Mouse (Mus musculus) embryo, embryonic 10.5 days (tissue): ENCODE measurements around the gene Fam117a.

Experiments
- DNase-seq: peaks from one replicate; pipeline ENCODE4 v3.0.0-alpha.2; 2015; ENCODE audit warnings: low spot score

Fam117a gene

DNA sequence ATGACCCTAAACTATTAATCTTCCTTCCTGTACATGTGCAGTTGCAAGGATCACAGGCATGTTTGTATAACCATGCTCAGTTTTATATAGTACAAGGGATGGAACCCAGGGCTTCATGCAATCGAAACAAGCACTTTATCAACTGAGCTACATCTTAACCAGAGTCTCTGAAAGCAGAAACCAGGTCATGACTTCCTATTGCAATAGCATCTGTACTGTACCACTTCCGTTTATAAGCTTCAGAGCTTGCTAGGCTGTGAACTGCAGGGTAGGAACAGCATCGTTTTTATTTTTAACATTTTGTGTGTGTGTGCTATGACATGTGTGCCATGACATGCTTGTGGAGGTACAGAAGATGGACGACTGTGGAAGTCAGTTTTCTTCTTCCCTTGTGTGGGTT, 3.6 kb upstream of the Fam117a start:
- DNase-seq = no peak

DNA sequence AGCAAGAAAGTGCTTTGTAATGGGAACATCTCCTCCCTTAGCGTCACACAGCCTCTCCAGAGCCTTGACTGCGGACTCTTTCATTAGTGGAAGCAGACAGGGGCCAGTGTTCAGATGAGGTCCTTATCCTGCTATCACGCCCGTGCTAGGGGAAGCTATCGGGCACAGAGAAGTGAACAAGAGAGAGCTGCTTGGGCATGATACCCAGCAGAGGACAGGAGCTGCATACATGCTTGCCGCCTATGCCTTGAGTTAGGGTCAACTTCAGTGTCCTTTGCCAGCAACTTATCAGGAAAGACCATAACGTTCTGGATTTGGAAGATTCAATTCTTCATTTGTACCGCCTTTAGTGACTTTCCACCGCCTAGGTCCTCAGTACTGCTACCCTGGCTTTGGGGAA, 3.0 kb upstream of the Fam117a start:
- no peak for DNase-seq

GRCm38 (mm10) chr11:95334448-95335060, 2.3 kb upstream of the Fam117a start:
- no peak for DNase-seq

- DNase-seq = peak; percentile 88
These were observed 453 bp downstream of the Fam117a start for GRCm38 (mm10) chr11:95337129-95337813.

- DNase-seq = no peak
These were observed 1.1 kb downstream of the Fam117a start for GRCm38 (mm10) chr11:95337846-95338342.

GRCm38 (mm10) chr11:95339471-95340021, 2.7 kb downstream of the Fam117a start:
- DNase-seq = peak; percentile 61

- DNase-seq = no peak
These were observed 3.4 kb downstream of the Fam117a start for GRCm38 (mm10) chr11:95340259-95340658.

- no peak for DNase-seq
These were observed 3.8 kb downstream of the Fam117a start for GRCm38 (mm10) chr11:95340664-95341063.

GRCm38 (mm10) chr11:95343180-95343579, 6.4 kb downstream of the Fam117a start:
- no peak for DNase-seq

DNA sequence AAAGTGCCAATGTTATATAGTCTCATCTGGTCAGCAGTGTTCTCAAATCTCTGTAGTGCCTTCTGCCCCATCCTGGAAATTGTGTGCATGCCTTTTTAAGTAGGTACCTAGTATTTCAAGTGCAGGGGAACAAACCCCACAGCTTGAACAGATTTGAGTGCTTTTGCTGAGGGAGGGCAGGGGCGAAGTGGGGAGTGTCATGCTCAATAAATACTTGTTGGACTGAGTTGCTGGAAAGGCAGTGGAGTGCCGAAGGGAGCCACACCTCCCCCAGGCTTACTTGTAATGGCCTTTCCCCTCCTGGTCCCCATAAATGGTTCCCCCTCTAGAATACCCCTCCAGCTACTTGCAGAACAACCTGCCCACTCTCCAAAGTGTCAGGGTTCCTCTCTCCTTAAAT, 7.4 kb downstream of the Fam117a start:
- no peak for DNase-seq

DNA sequence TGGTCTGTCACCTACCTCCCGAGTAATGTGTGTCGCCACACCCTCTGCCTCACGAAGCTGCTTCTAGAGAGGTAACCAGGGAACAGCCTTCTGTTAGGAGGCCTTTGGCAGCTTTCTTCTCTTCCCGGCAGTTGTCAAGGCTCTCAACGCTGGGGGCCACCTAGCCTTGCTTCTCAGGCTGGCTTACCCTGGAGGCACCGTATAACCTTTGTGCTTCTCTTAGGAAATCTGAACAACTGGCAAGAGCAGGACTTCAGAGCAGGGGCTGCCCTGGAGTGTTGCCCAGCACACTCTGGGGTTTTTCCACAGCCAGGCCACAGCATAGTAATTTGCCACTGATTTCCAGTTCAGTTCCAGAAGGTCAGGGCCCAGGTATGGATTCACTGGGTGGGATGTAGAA, 13.5 kb downstream of the Fam117a start:
- DNase-seq = no peak

- no peak for DNase-seq
These were observed 14.1 kb downstream of the Fam117a start for GRCm38 (mm10) chr11:95350960-95351359.

- DNase-seq = no peak
These were observed 15.9 kb downstream of the Fam117a start for GRCm38 (mm10) chr11:95352686-95353085.

GRCm38 (mm10) chr11:95353226-95353625, 16.4 kb downstream of the Fam117a start:
- no peak for DNase-seq

DNA sequence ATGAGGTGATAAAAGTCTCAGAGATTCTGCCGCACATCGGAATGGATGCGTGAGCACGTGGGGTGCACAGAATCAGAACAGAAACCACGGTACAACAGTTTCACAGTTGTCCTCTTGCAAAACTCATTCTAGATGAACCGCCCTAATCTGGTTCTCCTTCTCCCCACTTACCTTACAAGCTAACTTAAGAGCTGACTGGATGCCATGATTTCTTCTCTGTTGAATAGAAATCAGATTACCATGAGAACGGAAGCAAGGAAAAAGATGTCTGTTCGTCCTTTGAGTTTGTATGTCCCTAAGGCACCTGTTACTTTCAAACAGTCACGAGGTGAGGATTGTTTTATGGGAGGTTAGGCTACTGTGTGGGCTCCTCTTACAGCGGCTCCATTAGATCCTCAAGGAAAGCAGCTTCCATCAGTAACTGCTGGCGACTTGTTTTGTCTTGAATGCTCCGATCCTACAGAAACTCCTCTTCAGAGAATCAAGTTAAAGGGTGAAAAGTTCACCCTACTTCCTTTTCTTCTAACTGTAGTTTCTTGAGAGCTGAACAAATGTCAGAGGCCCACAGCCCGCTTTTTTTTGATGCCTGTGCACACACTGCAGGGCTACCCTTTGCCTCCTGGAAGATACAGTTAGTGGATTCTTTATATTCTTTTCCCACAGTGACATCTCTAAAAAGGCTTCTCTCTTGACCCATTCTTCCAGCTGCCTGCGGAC, 17.6 kb downstream of the Fam117a start:
- DNase-seq = no peak

- DNase-seq = no peak
These were observed 18.3 kb downstream of the Fam117a start for GRCm38 (mm10) chr11:95354945-95355660.

DNA sequence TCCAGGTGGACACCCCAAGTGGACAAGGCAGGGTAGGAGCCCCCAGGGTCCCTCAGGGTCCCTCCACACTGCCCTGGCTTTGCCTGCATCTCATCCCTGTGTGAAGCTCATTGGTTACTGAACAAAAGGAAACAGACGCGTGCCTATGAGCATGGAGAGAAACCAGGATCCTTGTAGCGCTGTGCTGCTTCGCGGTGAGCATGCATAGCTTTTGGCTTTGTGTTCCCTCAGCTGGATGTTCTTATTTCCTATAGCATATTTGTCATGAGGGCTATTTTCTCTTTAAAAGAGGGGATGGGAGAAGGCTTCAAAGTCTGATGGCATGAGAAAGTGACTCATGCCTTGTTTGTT, 18.8 kb downstream of the Fam117a start:
- DNase-seq = no peak

- DNase-seq = no peak
These were observed 19.2 kb downstream of the Fam117a start for GRCm38 (mm10) chr11:95356039-95356438.

DNA sequence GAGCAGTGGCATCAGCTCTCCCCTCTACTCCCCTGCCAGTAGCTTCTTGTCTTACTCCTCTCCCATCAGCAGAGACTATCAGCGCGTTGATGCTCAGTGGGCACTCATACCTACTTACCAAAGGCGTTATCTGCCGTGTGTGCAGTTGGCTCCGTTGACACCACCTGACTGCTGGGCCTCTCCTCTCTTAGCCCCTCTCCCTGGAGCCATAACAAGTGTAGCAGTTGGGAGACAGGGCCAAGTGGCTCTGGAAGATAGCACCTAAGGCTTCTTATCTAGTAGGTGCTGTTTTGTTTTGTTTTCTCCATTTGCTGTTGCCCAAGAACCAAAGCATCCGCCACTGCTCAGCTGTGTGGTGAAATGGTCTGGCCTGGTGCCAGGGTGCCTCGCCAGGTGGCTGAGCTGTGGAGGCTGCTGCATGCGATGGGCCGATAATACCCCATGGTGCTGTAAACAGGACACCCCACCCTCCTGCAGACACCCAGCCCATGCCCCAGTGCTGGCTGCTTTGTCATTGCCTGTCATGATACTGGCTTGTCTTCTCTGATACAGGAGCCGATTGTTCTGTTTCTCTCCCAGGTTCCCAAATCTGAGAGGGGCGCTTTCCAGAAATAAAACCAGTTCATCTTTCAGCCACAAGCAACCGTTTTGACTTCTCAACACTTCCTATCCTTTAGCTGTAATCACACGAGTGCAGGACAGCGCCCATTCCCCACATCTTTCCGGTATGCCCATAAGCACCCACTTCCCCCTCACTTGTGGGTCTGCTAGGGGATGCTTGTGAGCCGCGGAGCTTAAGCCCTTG, 19.9 kb downstream of the Fam117a start:
- no peak for DNase-seq

DNA sequence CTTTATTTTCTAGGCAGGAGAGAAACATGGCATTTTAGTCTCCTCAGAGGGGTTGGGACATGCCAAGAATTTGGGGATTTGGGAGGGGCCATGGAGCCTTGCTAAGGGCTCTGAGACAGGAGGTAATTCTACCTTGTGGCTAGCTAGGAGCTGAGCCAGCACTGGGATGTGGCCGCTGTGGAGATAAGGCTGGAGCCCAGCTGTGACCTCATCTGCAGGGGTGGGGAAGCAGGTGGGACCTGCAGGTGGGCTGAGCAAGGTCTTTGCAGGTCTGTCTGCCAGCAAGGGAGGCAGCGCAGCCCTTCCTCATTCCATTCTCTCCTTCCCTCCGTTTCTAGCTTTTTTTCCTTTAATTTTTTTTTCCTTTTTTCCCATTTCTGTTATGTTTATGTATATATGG, 21.4 kb downstream of the Fam117a start:
- DNase-seq = no peak

GRCm38 (mm10) chr11:95364388-95364787, 27.6 kb downstream of the Fam117a start:
- no peak for DNase-seq
